Mouse (Mus musculus): ENCODE results near the gene Topbp1. TPM values are rescaled to one million over a fixed set of nuclear protein-coding genes. Genes with fewer than 3 reads are reported as not detected.
A peak's percentile ranks its signal among the peaks of the same experiment; 100 is the strongest.

Topbp1 gene
- total and polyA plus RNA-seq, 2 experiments, result 1.9 to 8.4 TPM

GRCm38 (mm10) chr9:103364601-103365289 is 59.7 kb downstream of the Topbp1 start:
- peak overlapping the region; percentile 95 for H3K27ac ChIP-seq (replicated peaks; ENCODE audit: insufficient read depth, low read depth, low read length)
- WGBS, result 3% methylated on average over 94 of the region's 94 CpGs
- DNase-seq (ENCODE audit: extremely low read depth, low read depth, low spot score), result peak; percentile 37
- TF ChIP-seq POLR2A (IDR thresholded peaks at IDR 0.05; ENCODE audit: extremely low read depth, insufficient read depth, low read length) (0 out of 2 replicates have a peak, but pooled peaks have one; percentile 22), CTCF (IDR thresholded peaks at IDR 0.05; ENCODE audit: low read depth, low read length) (no peak)
- H3K27me3 ChIP-seq (ENCODE audit: control insufficient read depth, insufficient read depth, low read length), result no peaks in the 10 kb centered on the region
- peaks cover 9% of the 10 kb centered on the region for H3K4me1 ChIP-seq (ENCODE audit: control insufficient read depth, insufficient read depth, low read length)
- H3K9ac ChIP-seq (ENCODE audit: low read depth, low read length), result peak overlapping the region; percentile 98
- peak overlapping the region; percentile 99 for H3K4me3 ChIP-seq (ENCODE audit: insufficient read depth, low read depth, low read length)
- H3K79me2 ChIP-seq (ENCODE audit: control insufficient read depth, insufficient read depth, low read length), result peaks cover 10% of the 10 kb centered on the region; the same call in 1 of the 2 replicates
- peaks cover 18% of the 10 kb centered on the region for H3K36me3 ChIP-seq (ENCODE audit: control insufficient read depth, insufficient read depth, low read length)

- peak; percentile 99 for DNase-seq (ENCODE audit: extremely low read depth, low read depth, low spot score)
- TF ChIP-seq CTCF (IDR thresholded peaks at IDR 0.05; ENCODE audit: low read depth, low read length) (no peak), POLR2A (IDR thresholded peaks at IDR 0.05; ENCODE audit: extremely low read depth, insufficient read depth, low read length) (peak; percentile 60)
- peaks cover 11% of the 10 kb centered on the region for H3K36me3 ChIP-seq (ENCODE audit: control insufficient read depth, insufficient read depth, low read length)
- H3K27me3 ChIP-seq (ENCODE audit: control insufficient read depth, insufficient read depth, low read length), result no peaks in the 10 kb centered on the region
- peak within 1 kb of the TSS; percentile 99 for H3K4me3 ChIP-seq (ENCODE audit: insufficient read depth, low read depth, low read length)
- peaks cover 10% of the 10 kb centered on the region; the same call in 1 of the 2 replicates for H3K79me2 ChIP-seq (ENCODE audit: control insufficient read depth, insufficient read depth, low read length)
- 2% methylated on average over 67 of the region's 95 CpGs for WGBS
- H3K9ac ChIP-seq (ENCODE audit: low read depth, low read length), result peak within 1 kb of the TSS; percentile 98
- peak within 1 kb of the TSS; percentile 95 for H3K27ac ChIP-seq (replicated peaks; ENCODE audit: insufficient read depth, low read depth, low read length)
- H3K4me1 ChIP-seq (ENCODE audit: control insufficient read depth, insufficient read depth, low read length), result peaks cover 9% of the 10 kb centered on the region
Observed at GRCm38 (mm10) chr9:103365290-103366247, 60.6 kb downstream of the Topbp1 start, which contains the start of gene Cdv3. Gene Cdv3, minus strand, starts transcription at chr9:103365840.

- TF ChIP-seq CTCF (IDR thresholded peaks at IDR 0.05; ENCODE audit: low read depth, low read length) (no peak), POLR2A (IDR thresholded peaks at IDR 0.05; ENCODE audit: extremely low read depth, insufficient read depth, low read length) (no peak)
- H3K9ac ChIP-seq (ENCODE audit: low read depth, low read length), result peak overlapping the region; percentile 32; the same call in 1 of the 2 replicates
Observed at GRCm38 (mm10) chr9:103366356-103366755, 61.3 kb downstream of the Topbp1 start.

GRCm38 (mm10) chr9:103369951-103370350 is 64.9 kb downstream of the Topbp1 start:
- Histone ChIP-seq H3K9ac (ENCODE audit: low read depth, low read length) (no peak overlapping the region), H3K4me3 (ENCODE audit: insufficient read depth, low read depth, low read length) (no peak overlapping the region), H3K27me3 (ENCODE audit: control insufficient read depth, insufficient read depth, low read length) (no peaks in the 10 kb centered on the region), H3K79me2 (ENCODE audit: control insufficient read depth, insufficient read depth, low read length) (no peaks in the 10 kb centered on the region), H3K27ac (replicated peaks; ENCODE audit: insufficient read depth, low read depth, low read length) (no peak overlapping the region), H3K36me3 (ENCODE audit: control insufficient read depth, insufficient read depth, low read length) (no peaks in the 10 kb centered on the region), H3K4me1 (ENCODE audit: control insufficient read depth, insufficient read depth, low read length) (peaks cover 4% of the 10 kb centered on the region; the same call in 1 of the 2 replicates)
- TF ChIP-seq CTCF (IDR thresholded peaks at IDR 0.05; ENCODE audit: low read depth, low read length) (no peak), POLR2A (IDR thresholded peaks at IDR 0.05; ENCODE audit: extremely low read depth, insufficient read depth, low read length) (no peak)
- no peak for DNase-seq (ENCODE audit: extremely low read depth, low read depth, low spot score)
- 89% methylated on average over 4 of the region's 4 CpGs for WGBS

More at GRCm38 (mm10) chr9:103366356-103366755, 61.3 kb downstream of the Topbp1 start:
- H3K27me3 ChIP-seq (ENCODE audit: control insufficient read depth, insufficient read depth, low read length), result no peaks in the 10 kb centered on the region
- no peak overlapping the region for H3K4me3 ChIP-seq (ENCODE audit: insufficient read depth, low read depth, low read length)
- 47% methylated on average over 9 of the region's 9 CpGs for WGBS
- H3K4me1 ChIP-seq (ENCODE audit: control insufficient read depth, insufficient read depth, low read length), result peaks cover 9% of the 10 kb centered on the region
- H3K27ac ChIP-seq (replicated peaks; ENCODE audit: insufficient read depth, low read depth, low read length), result peak overlapping the region; percentile 52
- peaks cover 10% of the 10 kb centered on the region; the same call in 1 of the 2 replicates for H3K79me2 ChIP-seq (ENCODE audit: control insufficient read depth, insufficient read depth, low read length)
- no peak for DNase-seq (ENCODE audit: extremely low read depth, low read depth, low spot score)
- peaks cover 8% of the 10 kb centered on the region for H3K36me3 ChIP-seq (ENCODE audit: control insufficient read depth, insufficient read depth, low read length)

GRCm38 (mm10) chr9:103372271-103373010 is 67.4 kb downstream of the Topbp1 start:
- Histone ChIP-seq H3K79me2 (ENCODE audit: control insufficient read depth, insufficient read depth, low read length) (no peaks in the 10 kb centered on the region), H3K27me3 (ENCODE audit: control insufficient read depth, insufficient read depth, low read length) (no peaks in the 10 kb centered on the region), H3K4me1 (ENCODE audit: control insufficient read depth, insufficient read depth, low read length) (no peaks in the 10 kb centered on the region), H3K4me3 (ENCODE audit: insufficient read depth, low read depth, low read length) (no peak overlapping the region), H3K27ac (replicated peaks; ENCODE audit: insufficient read depth, low read depth, low read length) (no peak overlapping the region), H3K9ac (ENCODE audit: low read depth, low read length) (no peak overlapping the region), H3K36me3 (ENCODE audit: control insufficient read depth, insufficient read depth, low read length) (no peaks in the 10 kb centered on the region)
- no peak for DNase-seq (ENCODE audit: extremely low read depth, low read depth, low spot score)
- TF ChIP-seq CTCF (IDR thresholded peaks at IDR 0.05; ENCODE audit: low read depth, low read length) (no peak), POLR2A (IDR thresholded peaks at IDR 0.05; ENCODE audit: extremely low read depth, insufficient read depth, low read length) (no peak)
- 65% methylated on average over 5 of the region's 5 CpGs for WGBS

Measured in liver, adult 2 months (tissue).